Mouse (Mus musculus) lung, postnatal 0 days (tissue): Measurements from ENCODE around the gene Epo.

Source experiments
- CTCF ChIP-seq: IDR thresholded peaks from 2 replicates; pipeline ENCODE4 v1.5.1; 2016; ENCODE audit warnings: antibody characterized with exemption, mild to moderate bottlenecking
- EP300 ChIP-seq: IDR thresholded peaks from 2 replicates; pipeline ENCODE4 v1.6.1; 2016; ENCODE audit warnings: antibody characterized with exemption, mild to moderate bottlenecking, control low read depth

- no peak for TF ChIP-seq CTCF
- peak; percentile 39; the same call in 1 of the 2 replicates for TF ChIP-seq EP300
Observed at GRCm38 (mm10) chr5:137534762-137535161, 1.7 kb upstream of the Epo start.
